Mouse (Mus musculus): ENCODE measurements around the gene 1700017B05Rik.

DNA sequence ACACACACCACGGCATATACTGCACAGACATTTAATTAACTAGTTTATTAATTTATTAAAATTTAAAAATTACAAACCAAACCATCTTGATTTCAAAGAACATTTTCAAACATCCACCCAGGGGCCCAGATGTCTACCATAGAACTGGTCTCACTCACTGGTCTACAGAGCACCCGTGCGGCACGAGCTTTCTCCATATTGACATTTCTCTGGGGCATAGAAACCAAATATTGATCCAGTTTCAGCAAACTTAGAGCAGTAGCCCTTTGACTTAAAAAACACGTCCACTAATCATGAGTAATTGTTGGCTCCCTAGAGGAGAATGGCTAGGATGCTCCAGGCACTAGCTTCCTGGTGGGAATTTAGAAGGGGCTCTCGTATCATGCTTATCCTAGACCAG, 24.8 kb upstream of the 1700017B05Rik start:
- no peak for TF ChIP-seq CTCF (IDR thresholded peaks at IDR 0.05; ENCODE audit: low read depth)
- no peak for TF ChIP-seq EP300 (IDR thresholded peaks at IDR 0.05; ENCODE audit: low read depth)

Measured in liver, embryonic 14.5 days (tissue).